Mouse (Mus musculus) hindbrain, embryonic 10.5 days (tissue): Measurements from ENCODE around the gene Pigu. TPM values are rescaled to one million over a fixed set of nuclear protein-coding genes. Genes with fewer than 3 reads are reported as not detected.
A peak's percentile ranks its signal among the peaks of the same experiment; 100 is the strongest.

Experiments
- DNase-seq: peaks from one replicate; pipeline ENCODE4 v3.0.0-alpha.2; 2017; ENCODE audit warnings: low spot score
- H3K27ac ChIP-seq: fragments of 300-500 bp; sonication (generic); 2 replicates; pipeline ENCODE4 v1.5.1; 2016; ENCODE audit warnings: mild to moderate bottlenecking, moderate library complexity
- H3K27me3 ChIP-seq: fragments of 300-500 bp; sonication (generic); 2 replicates; pipeline ENCODE4 v1.6.1; 2016; ENCODE audit warnings: mild to moderate bottlenecking; ENCODE audit not compliant: poor library complexity, insufficient read depth, severe bottlenecking
- H3K36me3 ChIP-seq: fragments of 300-500 bp; sonication (generic); 2 replicates; pipeline ENCODE4 v1.6.1; 2016; ENCODE audit warnings: mild to moderate bottlenecking, moderate library complexity
- H3K4me1 ChIP-seq: fragments of 300-500 bp; sonication (generic); replicated peaks from 2 replicates; pipeline ENCODE4 v1.6.1; 2016; ENCODE audit warnings: mild to moderate bottlenecking
- H3K4me3 ChIP-seq: fragments of 300-500 bp; sonication (generic); 2 replicates; pipeline ENCODE4 v1.5.1; 2016; ENCODE audit warnings: mild to moderate bottlenecking, moderate library complexity
- H3K9me3 ChIP-seq: fragments of 300-500 bp; sonication (generic); 2 replicates; pipeline ENCODE4 v1.6.1; 2016; ENCODE audit warnings: mild to moderate bottlenecking, moderate library complexity
- WGBS: fragments of 180-500 bp; shearing (Covaris S2); methylation state at CpG from one replicate; pipeline ENCODE4 v1.1.7; 2016; 5-methylcytosine and 5-hydroxymethylcytosine counted together
- polyA plus RNA-seq: library from polyadenylated mRNA; unstranded; fragments of >200 nt; fragmentation: Nextera tagmentation; extraction: Ambion mirVana; gene quantifications from 2 replicates; pipeline ENCODE4 v1.2.1, GENCODE M21; 2016

The Pigu gene
- polyA plus RNA-seq, 1 experiment from 2014 or later: 57.1 TPM

- Histone ChIP-seq H3K9me3 (no peaks in the 10 kb centered on the region), H3K27me3 (no peaks in the 10 kb centered on the region), H3K27ac (no peak overlapping the region), H3K36me3 (peaks cover 36% of the 10 kb centered on the region), H3K4me3 (no peak overlapping the region), H3K4me1 (no peaks in the 10 kb centered on the region)
- WGBS: 81% methylated on average over 1 of the region's 1 CpGs
- no peak for DNase-seq
Observed at GRCm38 (mm10) chr2:155346670-155347069, 10.6 kb downstream of the Pigu start.

GRCm38 (mm10) chr2:155340166-155340565 lies 17.1 kb downstream of the Pigu start:
- Histone ChIP-seq H3K27ac (no peak overlapping the region), H3K36me3 (peaks cover 30% of the 10 kb centered on the region), H3K4me1 (no peaks in the 10 kb centered on the region), H3K9me3 (no peaks in the 10 kb centered on the region), H3K4me3 (no peak overlapping the region), H3K27me3 (no peaks in the 10 kb centered on the region)
- no peak for DNase-seq

GRCm38 (mm10) chr2:155336254-155336653 lies 21.0 kb downstream of the Pigu start:
- Histone ChIP-seq H3K36me3 (peaks cover 47% of the 10 kb centered on the region), H3K4me3 (no peak overlapping the region), H3K27ac (no peak overlapping the region), H3K9me3 (no peaks in the 10 kb centered on the region), H3K27me3 (no peaks in the 10 kb centered on the region), H3K4me1 (no peaks in the 10 kb centered on the region)
- 94% methylated on average over 3 of the region's 3 CpGs for WGBS
- DNase-seq: no peak

- WGBS: 92% methylated on average over 1 of the region's 1 CpGs
Observed at GRCm38 (mm10) chr2:155335231-155335630, 22.0 kb downstream of the Pigu start.

GRCm38 (mm10) chr2:155333421-155333820 lies 23.8 kb downstream of the Pigu start:
- H3K27ac ChIP-seq: no peak overlapping the region
- DNase-seq: no peak
- H3K36me3 ChIP-seq: peaks cover 68% of the 10 kb centered on the region
- no peaks in the 10 kb centered on the region for H3K9me3 ChIP-seq
- H3K4me3 ChIP-seq: no peak overlapping the region
- H3K4me1 ChIP-seq: no peaks in the 10 kb centered on the region
- no peaks in the 10 kb centered on the region for H3K27me3 ChIP-seq
- 82% methylated on average over 1 of the region's 1 CpGs for WGBS

More at GRCm38 (mm10) chr2:155335231-155335630, 22.0 kb downstream of the Pigu start:
- no peak for DNase-seq
- Histone ChIP-seq H3K9me3 (no peaks in the 10 kb centered on the region), H3K27ac (no peak overlapping the region), H3K27me3 (no peaks in the 10 kb centered on the region), H3K36me3 (peaks cover 58% of the 10 kb centered on the region), H3K4me3 (no peak overlapping the region), H3K4me1 (no peaks in the 10 kb centered on the region)

GRCm38 (mm10) chr2:155331351-155331750 lies 25.9 kb downstream of the Pigu start:
- WGBS: 94% methylated on average over 4 of the region's 4 CpGs
- Histone ChIP-seq H3K9me3 (no peaks in the 10 kb centered on the region), H3K4me1 (no peaks in the 10 kb centered on the region), H3K27me3 (no peaks in the 10 kb centered on the region), H3K36me3 (peaks cover 85% of the 10 kb centered on the region), H3K27ac (no peak overlapping the region), H3K4me3 (no peak overlapping the region)
- DNase-seq: no peak

GRCm38 (mm10) chr2:155330811-155331210 lies 26.4 kb downstream of the Pigu start:
- Histone ChIP-seq H3K27me3 (no peaks in the 10 kb centered on the region), H3K4me1 (no peaks in the 10 kb centered on the region), H3K9me3 (no peaks in the 10 kb centered on the region), H3K36me3 (peaks cover 85% of the 10 kb centered on the region), H3K4me3 (no peak overlapping the region), H3K27ac (no peak overlapping the region)
- DNase-seq: no peak
- WGBS: 90% methylated on average over 4 of the region's 4 CpGs

- no peak for DNase-seq
- WGBS: 96% methylated on average over 2 of the region's 2 CpGs
- Histone ChIP-seq H3K4me1 (no peaks in the 10 kb centered on the region), H3K4me3 (no peak overlapping the region), H3K9me3 (no peaks in the 10 kb centered on the region), H3K27ac (no peak overlapping the region), H3K36me3 (peaks cover 79% of the 10 kb centered on the region), H3K27me3 (no peaks in the 10 kb centered on the region)
Observed at GRCm38 (mm10) chr2:155329707-155330106, 27.5 kb downstream of the Pigu start.

GRCm38 (mm10) chr2:155328906-155329305 lies 28.3 kb downstream of the Pigu start:
- Histone ChIP-seq H3K27ac (no peak overlapping the region), H3K9me3 (no peaks in the 10 kb centered on the region), H3K36me3 (peaks cover 72% of the 10 kb centered on the region), H3K4me1 (no peaks in the 10 kb centered on the region), H3K27me3 (no peaks in the 10 kb centered on the region), H3K4me3 (no peak overlapping the region)
- no peak for DNase-seq

- Histone ChIP-seq H3K36me3 (peaks cover 68% of the 10 kb centered on the region), H3K4me3 (no peak overlapping the region), H3K27me3 (no peaks in the 10 kb centered on the region), H3K9me3 (no peaks in the 10 kb centered on the region), H3K27ac (no peak overlapping the region), H3K4me1 (no peaks in the 10 kb centered on the region)
- DNase-seq: no peak
- 94% methylated on average over 5 of the region's 5 CpGs for WGBS
Observed at GRCm38 (mm10) chr2:155327906-155328305, 29.3 kb downstream of the Pigu start.

- DNase-seq: no peak
- H3K4me1 ChIP-seq: no peaks in the 10 kb centered on the region
- 90% methylated on average over 4 of the region's 4 CpGs for WGBS
- H3K36me3 ChIP-seq: peaks cover 64% of the 10 kb centered on the region
- no peaks in the 10 kb centered on the region for H3K27me3 ChIP-seq
- no peaks in the 10 kb centered on the region for H3K9me3 ChIP-seq
- H3K4me3 ChIP-seq: no peak overlapping the region
- H3K27ac ChIP-seq: no peak overlapping the region
Observed at GRCm38 (mm10) chr2:155326001-155326400, 31.2 kb downstream of the Pigu start.

- H3K4me1 ChIP-seq: no peaks in the 10 kb centered on the region
- WGBS: 80% methylated on average over 5 of the region's 5 CpGs
- H3K4me3 ChIP-seq: no peak overlapping the region
- H3K27ac ChIP-seq: no peak overlapping the region
- no peaks in the 10 kb centered on the region for H3K27me3 ChIP-seq
- no peak for DNase-seq
- H3K9me3 ChIP-seq: no peaks in the 10 kb centered on the region
- peaks cover 63% of the 10 kb centered on the region for H3K36me3 ChIP-seq
Observed at GRCm38 (mm10) chr2:155320596-155320995, 36.6 kb downstream of the Pigu start.

GRCm38 (mm10) chr2:155318618-155319017 lies 38.6 kb downstream of the Pigu start:
- 94% methylated on average over 2 of the region's 2 CpGs for WGBS
- no peaks in the 10 kb centered on the region for H3K27me3 ChIP-seq
- no peak for DNase-seq

GRCm38 (mm10) chr2:155313671-155314070 lies 43.6 kb downstream of the Pigu start:
- WGBS: 57% methylated on average over 6 of the region's 6 CpGs
- peak; percentile 23 for DNase-seq

More at GRCm38 (mm10) chr2:155318618-155319017, 38.6 kb downstream of the Pigu start:
- Histone ChIP-seq H3K9me3 (no peaks in the 10 kb centered on the region), H3K4me1 (peaks cover 8% of the 10 kb centered on the region; the same call in 1 of the 2 replicates), H3K27ac (no peak overlapping the region), H3K36me3 (peaks cover 62% of the 10 kb centered on the region), H3K4me3 (no peak overlapping the region)

More at GRCm38 (mm10) chr2:155313671-155314070, 43.6 kb downstream of the Pigu start:
- H3K27me3 ChIP-seq: no peaks in the 10 kb centered on the region
- H3K9me3 ChIP-seq: no peaks in the 10 kb centered on the region
- H3K4me1 ChIP-seq: peaks cover 21% of the 10 kb centered on the region
- no peak overlapping the region for H3K27ac ChIP-seq
- peaks cover 54% of the 10 kb centered on the region for H3K36me3 ChIP-seq
- no peak overlapping the region for H3K4me3 ChIP-seq
